Mouse (Mus musculus) frontal cortex, postnatal 14 days (tissue): ENCODE data around the gene Olfr1396.
"Not testable (repeated sequence)": the region's sequence is repeated elsewhere in the genome, so short reads cannot be mapped to it uniquely, and the experiment has no call there.

ENCODE experiments used
- DNase-seq, 2 experiments: peaks; one replicate each; pipeline ENCODE4 v3.0.0; 2022; ENCODE audit warnings: low spot score in 2 of 2

Olfr1396 gene

GRCm38 (mm10) chr11:49090551-49090950 lies 24.1 kb downstream of the Olfr1396 start:
- DNase-seq, result no peak

GRCm38 (mm10) chr11:49089735-49090507 lies 24.8 kb downstream of the Olfr1396 start:
- DNase-seq, result no peak

- DNase-seq, result no peak
Measured at GRCm38 (mm10) chr11:49088990-49089652, 25.6 kb downstream of the Olfr1396 start.

DNA sequence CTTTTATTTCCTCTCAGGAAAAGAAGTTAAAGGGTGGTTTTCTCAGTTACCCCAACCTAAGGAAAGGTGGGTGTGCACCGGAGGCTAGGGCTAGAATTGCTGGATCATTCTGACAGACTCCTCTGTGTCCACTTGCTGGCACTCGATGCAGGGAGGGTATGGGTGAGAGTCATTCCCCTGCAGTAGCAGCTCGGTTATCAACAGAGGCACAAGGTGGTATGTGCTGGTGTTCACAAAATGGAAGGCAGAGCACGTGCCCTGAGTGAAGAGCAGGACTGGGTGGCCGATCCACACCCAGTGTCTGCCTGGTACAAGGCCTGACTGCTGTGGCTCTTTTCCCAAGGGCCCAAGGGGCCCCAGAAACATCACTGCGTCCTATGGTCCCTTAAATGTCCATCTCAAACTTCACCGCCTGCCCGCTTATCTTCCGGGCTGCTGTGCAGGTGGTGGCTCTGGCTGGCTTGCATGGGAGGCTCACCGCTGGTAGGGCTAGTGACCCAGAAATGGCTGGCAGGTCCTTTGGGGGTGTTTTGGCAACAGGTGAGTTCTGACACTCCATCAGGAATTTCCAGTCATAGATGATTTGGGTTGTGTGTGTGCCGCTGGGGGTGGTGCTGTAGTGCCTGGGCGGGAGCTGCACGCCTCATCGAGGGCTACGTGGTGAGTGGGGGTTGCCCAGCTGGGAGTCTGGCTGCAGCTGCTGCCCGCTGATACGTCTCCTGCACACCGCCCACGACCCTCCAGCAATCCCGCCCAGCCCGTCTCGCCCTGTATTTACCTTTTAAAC lies 26.7 kb downstream of the Olfr1396 start:
- DNase-seq, result no peak

DNA sequence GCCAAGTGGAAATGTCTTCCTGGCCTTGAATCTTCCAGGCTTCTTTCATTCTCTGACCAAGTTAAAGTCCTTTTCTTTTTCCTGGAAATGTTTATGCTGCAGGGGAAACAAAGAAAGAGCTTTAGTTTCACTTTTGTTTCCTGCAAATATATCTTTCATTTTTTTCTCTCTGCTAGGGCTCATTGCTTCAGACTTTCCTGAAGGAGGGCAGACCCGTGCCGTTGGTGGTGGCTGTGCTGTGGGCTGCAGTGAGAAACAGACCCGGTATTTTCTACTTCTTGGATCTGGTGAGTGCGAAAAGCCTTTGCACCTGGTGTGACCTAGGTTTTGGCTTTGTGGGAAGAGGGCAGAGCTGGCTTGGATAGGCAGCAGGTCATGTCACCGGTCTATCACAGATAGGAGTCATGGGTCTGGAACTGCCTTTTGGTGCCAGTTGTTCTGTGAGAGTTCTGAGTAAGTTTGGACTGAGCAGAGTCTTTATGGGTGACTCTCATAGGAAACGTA lies 27.8 kb downstream of the Olfr1396 start:
- no peak for DNase-seq

DNA sequence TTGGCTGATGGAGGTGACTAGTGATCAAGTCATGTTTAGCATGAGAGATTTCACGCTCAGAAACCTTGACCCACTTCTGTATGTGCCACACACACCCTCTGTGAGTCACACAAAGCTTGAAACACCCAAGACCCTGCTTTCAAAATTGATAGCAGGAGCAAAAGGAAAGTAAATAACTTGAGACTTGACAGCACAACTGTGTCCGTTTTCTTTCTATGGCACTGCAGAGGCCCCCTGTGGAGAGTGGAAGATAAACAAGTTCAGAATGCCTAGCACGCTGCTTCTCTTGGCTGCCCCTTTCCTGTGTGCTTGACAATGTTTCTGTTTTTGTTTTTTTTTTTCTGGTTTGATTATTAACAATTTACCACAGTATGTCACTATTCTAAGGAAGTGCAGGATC lies 29.8 kb downstream of the Olfr1396 start:
- DNase-seq, result no peak

DNA sequence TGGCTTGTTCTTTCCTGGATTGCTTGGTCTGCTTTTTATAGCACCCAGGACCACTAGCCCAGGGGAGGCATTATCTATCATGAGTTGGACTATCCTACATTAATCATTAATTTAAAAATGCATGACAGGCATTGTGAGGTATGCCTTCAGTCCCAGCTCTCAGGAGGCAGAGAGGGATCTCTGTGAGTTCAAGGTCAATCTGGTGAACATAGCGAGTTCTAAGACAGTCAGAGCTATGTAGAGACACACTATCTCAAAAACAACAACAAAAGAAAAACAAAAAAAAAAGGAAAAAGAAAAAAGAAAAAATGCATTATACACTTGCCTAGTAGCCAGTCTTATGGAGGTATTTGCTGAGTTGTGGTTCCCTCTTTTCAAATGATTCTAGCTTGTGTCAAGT lies 30.3 kb downstream of the Olfr1396 start:
- DNase-seq, result no peak

DNA sequence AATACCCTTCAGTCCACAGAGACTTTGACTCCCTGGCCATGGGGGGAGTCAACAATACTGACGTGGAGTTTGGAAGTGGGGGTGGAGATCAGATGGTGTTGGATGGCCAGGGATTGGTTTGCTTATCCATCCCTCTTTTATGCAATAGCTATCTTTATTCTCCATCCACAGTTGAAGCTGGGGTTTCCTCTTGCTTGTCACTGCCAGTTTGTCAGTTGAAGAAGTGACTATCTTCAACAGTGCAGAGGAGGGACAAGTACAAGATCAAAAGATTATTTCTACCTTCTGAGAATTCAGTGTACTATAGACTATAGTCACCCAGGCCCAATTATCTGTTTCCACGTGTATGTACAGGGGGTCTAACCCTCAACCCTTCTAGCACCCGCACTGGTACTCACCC lies 30.9 kb downstream of the Olfr1396 start:
- DNase-seq, result no peak

- no peak for DNase-seq
Measured at GRCm38 (mm10) chr11:49083146-49083545, 31.5 kb downstream of the Olfr1396 start.

- DNase-seq, result no peak
Measured at GRCm38 (mm10) chr11:49081886-49082285, 32.8 kb downstream of the Olfr1396 start.

GRCm38 (mm10) chr11:49081356-49081755 lies 33.3 kb downstream of the Olfr1396 start:
- DNase-seq, result no peak

GRCm38 (mm10) chr11:49080636-49081035 lies 34.0 kb downstream of the Olfr1396 start:
- no peak for DNase-seq

- no peak for DNase-seq
Measured at GRCm38 (mm10) chr11:49078719-49079118, 36.0 kb downstream of the Olfr1396 start.

DNA sequence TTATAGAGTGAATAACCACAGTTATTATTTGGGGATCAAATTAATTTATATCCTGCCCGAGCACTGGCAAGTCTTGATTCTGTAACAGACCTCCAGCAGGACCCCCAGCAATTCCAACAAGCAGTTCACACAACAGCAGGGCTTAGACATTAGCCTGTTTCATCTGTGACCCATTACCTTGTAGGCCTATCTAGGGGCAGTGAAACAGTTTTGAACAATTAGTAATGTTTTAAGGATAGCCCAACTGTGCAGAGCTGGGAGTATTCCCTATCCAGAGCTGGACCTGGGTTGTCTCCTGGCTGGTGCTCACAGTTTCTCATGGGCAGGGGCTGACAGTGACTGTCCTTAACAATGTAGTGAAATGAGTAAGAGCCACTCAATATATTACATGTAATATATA lies 37.7 kb downstream of the Olfr1396 start:
- no peak for DNase-seq

GRCm38 (mm10) chr11:49076001-49076757 lies 38.5 kb downstream of the Olfr1396 start, which contains the start of gene Ifi47:
Gene Ifi47, plus strand, starts transcription at chr11:49076587.
- not testable (repeated sequence) for DNase-seq

DNA sequence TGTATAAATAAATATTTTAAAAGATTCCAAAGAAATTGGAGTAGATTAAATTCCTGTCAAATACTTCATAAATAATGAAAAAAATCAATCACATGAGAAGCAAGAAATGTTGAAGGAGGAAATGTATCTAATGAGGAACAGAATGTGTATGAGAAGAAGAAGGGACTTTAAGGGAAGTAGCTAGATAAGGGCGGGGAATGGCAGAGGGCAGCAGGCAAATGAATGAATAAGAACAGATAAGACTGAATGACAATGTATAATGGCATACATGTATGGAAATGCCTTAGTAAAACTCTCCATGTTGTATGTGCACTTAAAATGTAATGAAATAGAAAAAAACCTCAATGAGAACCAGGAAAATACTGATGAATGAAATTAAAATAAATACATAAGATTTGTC lies 46.3 kb downstream of the Olfr1396 start:
- no peak for DNase-seq

- not testable (repeated sequence) for DNase-seq
Measured at GRCm38 (mm10) chr11:49063713-49064469, 50.8 kb downstream of the Olfr1396 start, which contains the start of gene Tgtp2. Gene Tgtp2, minus strand, starts transcription at chr11:49064206.

GRCm38 (mm10) chr11:49061865-49062264 lies 52.8 kb downstream of the Olfr1396 start:
- DNase-seq, result not testable (repeated sequence)

- not testable (repeated sequence) for DNase-seq
Measured at GRCm38 (mm10) chr11:49060061-49060460, 54.6 kb downstream of the Olfr1396 start.
